Mouse (Mus musculus) testis, adult 2 months (tissue): ENCODE data around the gene Sypl.

Source experiments
- CTCF ChIP-seq: fragments of 200-500 bp; IDR thresholded peaks from 2 replicates; pipeline ENCODE4 v1.5.1; 2012; ENCODE audit warnings: low read depth, mild to moderate bottlenecking, inconsistent platforms, low read length, moderate library complexity; ENCODE audit not compliant: control insufficient read depth, insufficient read depth, insufficient replicate concordance
- POLR2A ChIP-seq: fragments of 200-500 bp; IDR thresholded peaks from 2 replicates; pipeline ENCODE4 v1.6.1; 2012; ENCODE audit warnings: low read depth, mild to moderate bottlenecking, inconsistent platforms, low read length, moderate library complexity; ENCODE audit not compliant: control insufficient read depth

GRCm38 (mm10) chr12:32910092-32910491, 43.6 kb upstream of the Sypl start:
- TF ChIP-seq CTCF, result peak; percentile 33; the same call in 1 of the 2 replicates
- no peak for TF ChIP-seq POLR2A
